Mouse (Mus musculus) hindlimb bud, embryonic 11.5 days (tissue): Measurements from ENCODE around the gene Axin1.
"Not testable (repeated sequence)": the region's sequence is repeated elsewhere in the genome, so short reads cannot be mapped to it uniquely, and the experiment has no call there.

Experiments used
- DNase-seq: peaks from one replicate; pipeline ENCODE4 v3.0.0-alpha.2; 2012; ENCODE audit warnings: low read depth, low spot score; ENCODE audit errors: extremely low spot score

The Axin1 gene

DNA sequence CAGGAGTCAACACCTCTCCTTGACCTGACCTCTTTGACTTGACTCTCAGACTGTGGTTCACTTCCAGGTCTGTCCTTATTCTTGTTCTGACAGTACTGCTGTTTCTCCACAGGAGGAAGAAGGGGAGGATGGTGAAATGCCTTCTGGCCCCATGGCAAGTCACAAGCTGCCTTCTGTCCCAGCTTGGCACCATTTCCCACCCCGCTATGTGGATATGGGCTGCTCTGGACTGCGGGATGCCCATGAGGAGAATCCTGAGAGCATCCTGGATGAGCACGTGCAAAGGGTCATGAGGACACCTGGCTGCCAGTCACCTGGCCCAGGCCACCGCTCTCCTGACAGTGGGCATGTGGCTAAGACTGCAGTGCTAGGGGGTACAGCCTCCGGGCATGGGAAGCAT, 49.1 kb downstream of the Axin1 start:
- no peak for DNase-seq

DNA sequence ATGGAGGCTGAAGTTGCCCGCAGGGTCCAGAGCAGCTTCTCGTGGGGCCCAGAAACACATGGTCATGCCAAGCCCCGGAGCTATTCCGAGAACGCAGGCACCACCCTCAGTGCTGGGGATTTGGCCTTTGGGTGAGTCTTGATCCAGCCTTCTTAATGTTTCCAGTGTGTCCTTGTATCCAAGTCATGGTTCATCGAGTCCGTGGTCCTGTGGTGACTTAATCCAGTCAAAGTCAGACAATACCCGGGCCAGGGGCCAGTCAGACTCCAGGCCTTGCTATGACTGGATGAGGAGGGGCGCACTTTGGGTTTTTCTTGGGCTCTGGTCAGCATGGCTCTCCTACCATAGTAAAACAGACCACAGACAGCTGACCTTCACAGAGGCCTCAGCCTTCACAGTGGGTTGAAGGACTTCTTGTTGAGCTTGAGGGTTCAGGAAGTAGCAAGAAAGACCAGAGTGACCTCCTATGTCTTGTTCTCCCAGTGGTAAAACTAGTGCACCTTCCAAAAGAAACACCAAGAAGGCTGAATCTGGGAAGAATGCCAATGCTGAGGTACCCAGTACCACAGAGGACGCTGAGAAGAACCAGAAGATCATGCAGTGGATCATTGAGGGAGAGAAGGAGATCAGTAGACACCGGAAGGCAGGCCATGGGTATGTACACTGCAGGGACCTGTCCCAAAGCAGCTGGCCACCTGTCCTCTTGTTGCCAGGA, 49.8 kb downstream of the Axin1 start:
- no peak for DNase-seq

DNA sequence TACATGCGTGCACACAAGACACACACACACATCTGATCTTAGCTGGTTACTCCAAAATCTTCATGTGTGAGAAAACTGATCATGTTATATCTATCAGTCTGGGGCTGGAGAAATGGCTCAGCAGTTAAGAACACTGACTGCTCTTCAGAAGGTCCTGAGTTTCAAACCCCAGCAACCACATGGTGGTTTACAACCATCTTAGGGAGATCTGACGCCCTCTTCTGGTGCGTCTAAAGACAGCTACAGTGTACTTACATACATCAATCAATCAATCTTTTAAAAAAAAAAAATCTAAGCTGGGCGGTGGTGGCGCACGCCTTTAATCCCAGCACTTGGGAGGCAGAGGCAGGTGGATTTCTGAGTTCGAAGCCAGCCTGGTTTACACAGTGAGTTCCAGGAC, 53.0 kb downstream of the Axin1 start:
- DNase-seq: not testable (repeated sequence)

DNA sequence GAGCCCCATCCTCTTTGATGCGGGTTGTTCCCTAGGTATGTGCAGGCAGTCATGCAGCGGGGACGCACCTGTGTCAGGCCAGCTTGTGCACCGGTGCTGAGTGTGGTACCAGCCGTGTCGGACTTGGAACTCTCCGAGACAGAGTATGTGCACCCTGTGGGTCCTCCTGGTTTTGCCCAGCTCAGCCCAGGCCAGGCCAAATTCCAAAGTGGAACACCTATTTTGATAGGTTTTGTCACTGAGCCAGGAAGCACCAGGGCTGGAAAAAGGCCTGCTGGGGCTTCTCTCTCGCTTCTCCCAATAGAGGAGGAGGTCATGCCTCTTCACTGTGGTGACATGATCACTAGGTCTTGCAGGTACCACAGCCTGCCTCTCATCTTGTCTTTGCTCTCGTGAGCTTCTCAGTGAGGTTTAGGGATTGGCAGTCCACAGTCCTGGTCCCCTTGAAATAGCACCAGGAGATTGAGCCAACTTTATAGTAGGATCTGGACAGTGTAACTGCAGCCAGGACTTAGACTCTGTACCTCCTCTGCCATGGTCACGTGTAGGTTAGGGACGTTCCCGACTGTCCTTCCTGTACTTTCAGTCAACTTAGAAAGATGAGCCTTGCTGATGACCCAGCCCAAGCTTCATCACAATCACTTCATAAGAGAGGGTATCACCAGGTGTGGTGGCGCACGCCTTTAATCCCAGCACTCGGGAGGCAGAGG, 54.1 kb downstream of the Axin1 start:
- no peak for DNase-seq

DNA sequence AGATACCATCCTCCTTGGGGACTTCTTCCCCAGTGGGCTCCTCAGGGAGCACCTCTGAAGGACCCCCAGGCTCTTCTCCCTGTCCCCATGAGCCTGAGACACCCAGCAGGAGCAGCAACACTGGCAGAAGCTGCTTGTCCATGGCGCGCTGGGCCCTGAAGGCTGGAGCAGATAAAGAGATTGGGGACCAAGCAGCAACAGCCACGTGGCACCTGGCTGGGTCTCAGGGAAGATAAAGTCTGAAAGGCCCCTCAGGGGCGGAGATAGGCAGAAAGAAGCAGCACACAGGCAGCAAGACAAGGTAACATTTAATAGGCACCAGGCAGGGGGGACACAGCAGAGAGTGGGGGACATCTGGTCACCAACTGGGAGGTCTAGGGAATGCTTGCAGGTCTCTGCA, 60.4 kb downstream of the Axin1 start, which contains the start of gene Pdia2:
Pdia2 (minus strand) TSS at position 196 of the 400 bp plus-strand sequence.
- DNase-seq: no peak

DNA sequence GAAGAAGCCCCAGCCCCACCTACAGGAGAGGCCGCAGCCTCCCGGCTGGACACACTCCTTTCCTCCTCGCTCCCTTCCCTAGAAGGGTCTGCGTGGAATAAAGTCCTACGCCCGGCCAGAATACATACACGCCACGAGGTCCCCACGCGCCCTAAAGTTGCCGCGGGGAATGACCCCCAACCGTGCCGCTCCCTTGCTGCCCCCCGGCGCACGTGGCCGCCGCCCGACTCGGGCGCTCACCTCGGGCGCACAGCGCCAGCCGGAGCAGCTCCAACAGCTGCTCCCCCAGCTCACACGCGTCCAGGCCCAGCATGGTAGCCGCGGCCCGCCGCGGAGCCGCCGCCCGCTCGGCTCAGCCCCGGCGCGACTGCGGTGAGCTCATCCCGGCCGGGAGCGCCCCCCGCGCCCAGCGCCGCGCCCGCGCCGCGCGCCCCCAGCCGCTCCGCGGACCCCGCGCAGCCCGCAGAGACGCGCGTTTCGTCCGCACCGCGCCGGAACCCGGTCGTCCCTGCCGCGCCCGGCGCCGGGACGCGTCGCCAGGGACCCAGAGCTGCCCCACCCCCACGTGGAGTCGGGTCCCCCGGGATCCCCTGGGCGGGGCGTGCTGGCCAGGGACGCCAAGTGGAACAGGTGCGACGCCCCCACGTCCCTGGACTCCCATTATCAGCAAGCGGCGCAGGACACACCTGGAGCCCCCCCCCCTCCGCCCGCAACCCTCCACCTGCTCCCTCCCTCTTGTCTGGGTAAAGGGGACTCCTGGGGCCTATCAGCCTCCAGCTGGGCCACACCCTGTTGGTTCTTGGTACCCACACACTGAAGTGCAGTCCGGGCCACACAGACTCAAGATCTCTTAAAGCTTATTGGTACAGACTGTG, 62.6 kb downstream of the Axin1 start:
- no peak for DNase-seq

DNA sequence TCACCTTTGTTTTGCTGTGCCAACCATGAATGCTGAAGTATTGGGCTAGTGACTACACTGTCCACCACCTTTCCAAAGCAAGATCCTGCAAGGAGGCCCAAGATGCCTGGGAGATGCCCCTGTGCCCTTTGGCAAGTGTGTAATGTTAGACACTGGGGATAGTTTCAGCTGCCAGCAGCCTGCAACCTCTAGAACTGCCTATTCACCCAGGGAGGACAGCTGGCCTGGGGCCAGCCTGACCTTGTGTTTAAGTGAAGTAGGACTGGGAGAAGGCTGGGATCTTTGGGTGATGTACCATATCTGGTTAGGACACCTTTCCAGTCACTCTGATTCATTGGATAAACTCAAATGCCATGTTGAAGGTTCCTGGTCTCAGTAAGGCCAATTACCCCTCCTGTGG, 63.5 kb downstream of the Axin1 start:
- no peak for DNase-seq

DNA sequence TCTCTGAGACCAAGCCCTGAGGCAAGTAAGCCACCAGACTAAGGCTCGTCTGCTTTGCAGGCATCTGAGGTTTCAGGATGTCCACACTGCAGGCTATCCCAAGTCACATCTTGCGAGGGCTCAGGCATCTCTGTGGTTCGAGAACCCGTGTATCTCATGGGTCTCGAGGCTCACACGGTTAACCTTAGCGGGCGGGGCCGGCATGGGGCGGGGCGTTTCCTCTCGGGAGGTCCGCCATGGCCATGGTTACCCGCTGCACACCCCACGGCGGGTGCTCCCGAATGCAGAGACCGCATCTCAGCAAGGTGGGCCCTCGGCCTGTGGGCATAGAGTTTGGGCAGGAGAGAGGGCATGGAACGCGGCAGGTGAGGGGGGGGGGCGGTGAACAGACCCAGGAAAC, 64.2 kb downstream of the Axin1 start, which contains the start of gene Rgs11:
Rgs11 (plus strand) TSS at position 215 of the 400 bp plus-strand sequence.
- DNase-seq: no peak

DNA sequence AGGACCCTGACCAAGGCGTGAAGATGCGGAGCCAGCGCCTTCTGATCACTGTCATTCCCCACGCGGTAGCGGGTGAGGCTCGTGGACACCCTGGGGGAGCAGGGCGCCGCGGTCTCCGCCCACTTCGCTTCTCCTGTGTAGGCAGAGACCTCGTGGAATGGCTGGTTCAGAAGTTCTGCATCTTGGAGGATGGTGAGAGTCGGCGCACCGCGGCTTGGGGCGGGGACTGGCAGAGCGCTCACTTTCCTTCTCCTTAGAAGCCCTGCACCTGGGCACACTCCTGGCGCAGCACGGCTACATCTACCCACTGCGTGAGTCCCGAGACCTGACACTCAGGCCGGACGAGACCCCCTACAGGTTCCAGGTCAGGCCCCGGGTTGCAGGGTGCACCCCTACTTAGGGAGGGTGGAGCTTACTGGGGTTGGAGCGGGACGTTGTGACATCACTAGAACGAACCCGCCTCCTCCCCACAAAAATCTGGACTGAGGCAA, 64.9 kb downstream of the Axin1 start:
- DNase-seq: no peak

DNA sequence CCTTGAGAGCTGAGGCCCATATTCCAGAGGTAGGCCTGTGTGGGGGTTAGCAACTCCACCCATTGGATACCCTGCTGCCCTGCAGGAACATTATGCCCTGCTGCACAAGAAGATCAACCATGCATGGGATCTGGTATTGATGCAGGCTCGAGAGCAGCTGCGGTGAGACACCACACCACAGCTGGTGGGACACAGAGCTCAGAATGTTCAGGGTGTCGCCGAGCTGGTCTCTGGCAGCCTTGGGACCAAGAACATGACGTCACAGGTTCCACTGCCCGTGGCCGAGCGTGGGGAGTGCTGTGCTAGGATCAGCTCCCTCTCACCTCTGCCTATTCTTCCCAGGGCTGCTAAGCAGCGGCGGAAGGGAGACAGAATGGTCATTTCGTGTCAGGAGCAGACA, 66.3 kb downstream of the Axin1 start:
- DNase-seq: no peak

DNA sequence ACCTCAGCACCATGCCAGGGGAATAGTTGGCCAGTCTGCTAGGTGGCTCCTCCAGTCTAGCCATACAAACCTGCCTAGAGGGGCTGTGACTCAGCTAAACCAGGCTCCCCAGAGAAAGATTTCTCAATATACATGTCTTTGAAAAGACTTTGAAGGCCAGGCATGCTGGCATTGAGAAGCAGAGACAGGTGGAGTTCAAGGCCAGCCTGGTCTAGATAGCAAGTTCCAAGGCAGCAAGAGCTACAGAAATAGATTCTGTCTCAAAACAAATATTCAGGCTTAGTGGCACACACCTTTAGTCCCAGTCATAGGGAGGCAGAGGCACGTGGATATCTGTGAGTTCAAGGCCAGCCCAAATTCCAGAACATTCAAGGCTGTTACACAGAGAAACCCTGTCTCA, 67.9 kb downstream of the Axin1 start:
- no peak for DNase-seq

DNA sequence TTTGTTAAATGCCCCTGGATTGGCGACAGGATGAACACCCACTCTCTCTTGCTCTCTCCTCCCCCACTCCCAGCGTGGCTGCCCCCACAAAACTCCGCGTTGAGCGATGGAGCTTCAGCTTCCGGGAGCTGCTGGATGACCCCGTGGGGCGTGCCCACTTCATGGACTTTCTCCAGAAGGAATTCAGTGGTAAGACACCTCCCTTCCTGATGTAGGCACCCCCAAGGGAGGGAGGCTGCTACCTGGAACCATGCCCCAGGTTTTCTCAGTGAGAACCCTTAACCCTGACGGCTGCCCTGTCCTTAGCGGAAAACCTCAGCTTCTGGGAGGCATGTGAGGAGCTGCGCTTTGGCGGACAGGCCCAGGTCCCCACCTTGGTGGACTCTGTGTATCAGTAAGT, 69.2 kb downstream of the Axin1 start, which contains the start of gene Arhgdig:
Arhgdig (minus strand) TSS at position 101 of the 400 bp plus-strand sequence.
- no peak for DNase-seq

DNA sequence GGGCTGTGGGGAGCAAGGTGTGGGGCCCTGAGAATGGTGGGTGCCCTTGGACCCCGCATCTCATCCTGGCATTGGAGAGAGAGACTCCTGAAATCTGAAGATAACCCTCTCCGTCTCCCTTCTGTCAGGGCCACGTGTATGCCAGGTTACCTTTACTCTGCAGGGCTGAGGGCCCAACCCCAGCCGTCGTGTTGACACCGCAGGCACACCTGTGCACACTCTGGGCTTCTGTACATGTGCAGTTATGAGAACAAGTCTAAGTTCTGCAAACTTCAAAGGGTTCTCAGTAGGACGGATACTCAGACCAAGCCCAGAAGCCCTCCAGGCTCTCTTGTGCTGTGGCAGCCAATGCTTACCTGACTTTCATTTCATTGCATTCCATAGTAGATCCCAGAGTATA, 73.8 kb downstream of the Axin1 start:
- DNase-seq: no peak

DNA sequence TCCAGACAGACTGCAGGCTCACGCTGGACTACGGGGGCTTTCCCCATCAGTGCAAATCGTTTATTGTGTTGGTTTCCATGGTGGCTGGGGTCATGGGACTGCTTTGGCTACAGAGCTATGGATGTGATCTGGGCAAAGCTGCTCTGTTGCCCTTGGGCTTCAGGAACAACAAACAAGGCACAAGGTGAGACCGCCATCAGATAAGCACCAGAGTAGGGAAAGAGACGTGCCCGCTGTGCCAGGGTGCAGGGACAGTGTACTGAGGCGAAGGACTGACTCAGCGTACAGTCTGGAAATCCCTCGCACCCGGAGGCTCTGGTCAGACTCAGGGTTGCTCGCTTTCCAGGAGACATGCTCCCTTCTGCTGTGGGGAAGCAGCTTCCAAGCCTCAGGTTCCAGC, 74.2 kb downstream of the Axin1 start:
- no peak for DNase-seq

DNA sequence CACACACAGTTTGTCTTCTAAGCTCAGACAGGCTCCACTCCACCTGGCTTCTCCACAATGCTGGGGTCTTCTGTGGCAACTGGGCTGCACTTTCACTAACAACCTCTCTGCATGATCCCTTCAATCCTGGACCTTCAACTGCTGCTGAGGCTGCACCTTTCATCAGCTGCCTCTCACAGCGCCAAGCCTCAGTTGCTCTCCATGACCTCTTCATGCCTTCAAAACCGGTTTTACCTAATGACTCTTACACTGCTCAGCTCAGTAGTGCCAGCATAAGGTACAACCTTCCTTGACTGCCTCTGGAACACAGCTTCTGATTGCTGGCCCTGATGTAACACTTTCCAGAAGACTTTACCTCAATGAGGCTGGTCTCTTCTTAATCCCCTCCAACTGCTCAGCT, 83.0 kb downstream of the Axin1 start:
- DNase-seq: no peak

DNA sequence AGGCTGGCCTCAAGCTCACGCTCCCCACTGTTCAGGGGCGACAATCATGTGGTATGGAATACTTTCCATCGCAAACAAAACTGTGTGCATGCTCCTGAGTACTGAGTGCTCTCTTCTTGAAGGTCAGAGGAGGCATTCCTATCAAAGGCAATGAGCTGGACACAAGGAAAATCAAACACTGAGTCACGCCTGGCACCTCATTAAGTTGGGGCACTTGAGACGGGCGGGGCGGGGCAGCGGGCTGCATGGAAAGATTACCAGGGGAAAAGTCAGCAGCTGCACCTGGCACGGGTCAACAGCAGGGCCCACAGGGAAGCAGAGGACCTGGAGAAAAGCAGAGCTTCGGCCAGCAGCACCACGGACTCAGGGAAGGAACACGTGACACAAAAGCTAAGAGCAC, 86.7 kb downstream of the Axin1 start:
- no peak for DNase-seq

DNA sequence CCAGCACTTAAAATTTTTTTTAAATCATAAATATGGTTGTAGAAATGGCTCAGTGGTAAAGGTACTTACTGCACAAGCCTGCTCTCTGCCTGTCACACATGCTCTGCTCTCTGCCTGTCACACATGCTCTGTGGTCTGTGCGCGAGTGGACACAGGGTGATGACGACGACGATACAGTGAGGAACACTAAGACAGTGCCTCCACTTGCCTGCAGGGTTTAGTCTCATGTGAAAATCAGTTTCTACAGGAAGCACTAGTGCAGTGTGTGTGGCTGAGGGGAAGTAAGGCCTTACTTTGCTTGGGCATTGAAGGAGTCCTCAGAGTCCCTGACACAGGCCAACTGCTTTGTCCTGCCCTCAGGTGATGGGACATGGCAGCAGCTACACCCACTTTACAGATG, 91.3 kb downstream of the Axin1 start:
- no peak for DNase-seq

DNA sequence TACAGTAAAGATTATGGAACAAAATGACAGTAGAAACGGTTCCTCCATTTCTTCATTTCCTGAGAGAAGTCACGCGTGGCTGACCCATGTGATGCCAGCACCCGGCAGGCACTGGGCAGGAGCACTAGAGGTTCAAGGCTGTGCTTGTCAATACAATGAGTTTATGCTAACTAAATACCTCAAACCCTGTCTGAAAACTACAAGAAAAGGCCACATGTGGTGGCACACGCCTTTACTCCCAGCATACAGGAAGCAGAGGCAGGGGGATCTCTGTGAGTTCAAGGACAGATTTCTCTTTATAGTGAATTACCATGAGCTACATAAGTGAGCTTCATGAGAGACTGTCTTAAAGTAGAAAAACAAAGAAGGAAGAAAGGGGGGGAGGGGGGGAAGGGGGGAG, 92.7 kb downstream of the Axin1 start:
- no peak for DNase-seq

DNA sequence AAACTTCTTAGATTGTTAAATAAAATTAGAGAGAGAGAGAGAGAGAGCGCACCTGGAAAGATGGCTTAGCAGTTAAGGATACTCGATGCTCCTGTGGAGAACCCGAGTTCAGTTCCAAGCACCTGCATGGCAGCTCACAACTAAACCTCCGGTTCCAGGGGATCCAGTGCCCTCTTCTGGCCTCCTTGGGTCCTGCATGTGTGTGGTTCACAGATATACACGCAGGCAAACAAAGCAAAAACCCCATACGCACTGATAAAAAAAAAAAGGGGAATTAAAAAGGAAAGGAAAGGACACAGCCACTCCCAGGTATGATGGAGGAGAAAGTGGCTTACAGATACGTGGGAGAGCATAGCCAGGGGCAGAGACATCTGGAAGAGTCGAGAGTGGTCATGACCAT, 94.4 kb downstream of the Axin1 start:
- DNase-seq: no peak

DNA sequence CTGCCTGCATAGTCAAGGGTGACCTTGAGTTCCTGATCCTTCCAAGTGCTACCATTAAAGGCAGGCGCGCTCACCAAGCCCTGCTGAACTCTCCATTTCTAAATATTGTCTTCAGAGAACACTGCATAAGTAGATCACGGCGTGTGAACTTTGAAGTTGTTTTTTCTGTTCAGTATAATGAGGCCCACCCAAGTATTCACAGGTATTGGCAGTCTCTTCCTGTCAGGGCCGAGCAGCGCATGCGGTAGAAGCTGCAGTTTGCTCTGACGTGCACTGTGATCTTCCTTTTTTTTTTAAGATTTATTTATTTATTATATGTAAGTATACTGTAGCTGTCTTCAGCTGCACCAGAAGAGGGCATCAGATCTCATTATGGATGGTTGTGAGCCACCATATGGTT, 95.9 kb downstream of the Axin1 start:
- no peak for DNase-seq

DNA sequence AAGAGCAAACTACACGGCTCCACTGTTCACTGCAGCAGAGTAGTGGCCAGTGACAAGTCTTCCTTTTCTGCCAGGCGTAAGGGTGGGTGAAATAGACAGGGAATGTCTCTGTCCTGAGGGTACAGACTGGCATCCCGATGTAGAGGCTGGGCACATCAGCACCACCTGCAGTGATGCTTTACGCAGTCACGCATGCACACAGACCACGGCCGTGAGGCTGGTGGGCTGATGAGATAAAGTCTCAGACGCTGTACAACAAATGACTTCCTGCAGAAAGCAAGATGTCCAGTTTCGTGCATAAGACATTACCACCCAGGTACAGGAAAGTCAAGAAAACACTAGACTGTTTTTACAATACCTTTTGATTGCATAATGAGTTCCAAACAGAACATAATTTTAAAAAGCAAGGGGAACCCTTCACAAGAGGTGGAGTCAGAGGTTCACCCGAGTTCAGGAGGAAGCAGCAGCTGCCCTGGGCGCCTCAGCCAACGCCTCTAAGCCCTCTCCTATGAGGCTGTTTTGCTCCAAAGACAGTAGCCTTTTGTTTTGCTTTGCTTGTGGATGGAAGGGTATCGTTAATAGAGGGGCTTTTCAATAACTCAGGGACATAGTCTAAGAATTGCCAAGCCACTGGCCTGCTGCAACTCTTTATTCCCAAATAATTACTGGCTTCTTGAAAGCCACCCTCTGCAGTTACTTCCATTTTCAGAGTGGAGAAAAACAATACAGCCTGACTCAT, 96.8 kb downstream of the Axin1 start:
- no peak for DNase-seq
